Mouse (Mus musculus) thymus, postnatal 0 days (tissue): ENCODE measurements around the gene Zfp697. TPM values are rescaled to one million over a fixed set of nuclear protein-coding genes. Genes with fewer than 3 reads are reported as not detected.
"Not testable (repeated sequence)": the region's sequence is repeated elsewhere in the genome, so short reads cannot be mapped to it uniquely, and the experiment has no call there.

Experiments
- DNase-seq: peaks from one replicate; pipeline ENCODE4 v3.0.0-alpha.2; 2015; ENCODE audit warnings: low spot score
- polyA plus RNA-seq: library from polyadenylated mRNA; unstranded; fragments of >200 nt; fragmentation: Nextera tagmentation; extraction: Ambion mirVana; gene quantifications from 2 replicates; pipeline ENCODE4 v1.2.1, GENCODE M21; 2015

Zfp697 gene
- polyA plus RNA-seq, 1 experiment from 2014 or later, result 1.3 TPM

GRCm38 (mm10) chr3:98418991-98419785 lies 36.9 kb downstream of the Zfp697 start:
- no peak for DNase-seq

DNA sequence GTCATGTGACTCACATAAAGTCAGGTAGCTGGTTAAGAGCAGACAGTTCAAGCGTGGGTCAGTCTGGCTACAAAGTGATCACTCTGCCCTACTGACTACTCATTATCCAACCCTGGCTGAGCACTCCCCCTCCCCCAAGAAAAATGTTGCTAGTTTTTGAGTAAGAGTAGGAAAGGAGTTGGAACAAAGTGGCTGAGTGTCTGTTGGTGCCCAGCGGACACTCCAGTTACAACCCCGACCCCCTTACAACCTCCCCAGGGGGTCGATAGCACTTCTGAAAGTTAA lies 37.5 kb downstream of the Zfp697 start:
- no peak for DNase-seq

- DNase-seq, result no peak
These were observed 40.7 kb downstream of the Zfp697 start for GRCm38 (mm10) chr3:98422926-98423325.

- DNase-seq, result no peak
These were observed 44.5 kb downstream of the Zfp697 start for GRCm38 (mm10) chr3:98426749-98427148.

GRCm38 (mm10) chr3:98427260-98427599 lies 45.0 kb downstream of the Zfp697 start:
- DNase-seq, result no peak

GRCm38 (mm10) chr3:98427600-98428448 lies 45.6 kb downstream of the Zfp697 start:
- DNase-seq, result peak; percentile 46

- peak; percentile 59 for DNase-seq
These were observed 46.2 kb downstream of the Zfp697 start for GRCm38 (mm10) chr3:98428449-98428775.

DNA sequence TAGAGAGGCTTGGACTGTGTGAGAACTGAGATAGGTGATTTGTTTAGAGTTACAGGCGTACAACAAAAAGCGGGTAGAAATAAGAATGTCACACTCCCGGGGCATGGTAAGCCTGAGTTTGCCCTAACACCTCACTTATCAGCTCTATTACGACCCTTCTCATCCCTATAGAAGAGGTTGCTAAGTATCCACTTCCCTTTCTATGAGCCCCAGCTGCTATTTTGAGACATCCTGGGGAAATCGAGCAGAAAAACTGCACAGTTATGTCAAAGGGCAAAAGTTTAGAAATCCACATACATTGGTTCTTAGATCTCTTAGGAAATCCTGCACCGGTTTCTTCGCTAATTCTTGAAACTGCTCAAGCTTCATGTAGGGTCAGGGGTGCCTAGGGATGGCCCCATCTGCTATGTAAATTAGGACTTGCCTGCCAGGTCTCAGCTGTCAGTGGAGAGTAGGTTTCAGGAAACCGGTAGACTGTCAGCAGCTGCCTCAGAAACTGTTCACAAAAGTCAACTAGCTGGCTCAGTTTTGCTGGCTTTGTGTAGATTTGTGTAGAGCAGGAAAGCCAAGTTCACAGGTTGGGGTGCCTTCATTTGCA lies 46.8 kb downstream of the Zfp697 start:
- no peak for DNase-seq

DNA sequence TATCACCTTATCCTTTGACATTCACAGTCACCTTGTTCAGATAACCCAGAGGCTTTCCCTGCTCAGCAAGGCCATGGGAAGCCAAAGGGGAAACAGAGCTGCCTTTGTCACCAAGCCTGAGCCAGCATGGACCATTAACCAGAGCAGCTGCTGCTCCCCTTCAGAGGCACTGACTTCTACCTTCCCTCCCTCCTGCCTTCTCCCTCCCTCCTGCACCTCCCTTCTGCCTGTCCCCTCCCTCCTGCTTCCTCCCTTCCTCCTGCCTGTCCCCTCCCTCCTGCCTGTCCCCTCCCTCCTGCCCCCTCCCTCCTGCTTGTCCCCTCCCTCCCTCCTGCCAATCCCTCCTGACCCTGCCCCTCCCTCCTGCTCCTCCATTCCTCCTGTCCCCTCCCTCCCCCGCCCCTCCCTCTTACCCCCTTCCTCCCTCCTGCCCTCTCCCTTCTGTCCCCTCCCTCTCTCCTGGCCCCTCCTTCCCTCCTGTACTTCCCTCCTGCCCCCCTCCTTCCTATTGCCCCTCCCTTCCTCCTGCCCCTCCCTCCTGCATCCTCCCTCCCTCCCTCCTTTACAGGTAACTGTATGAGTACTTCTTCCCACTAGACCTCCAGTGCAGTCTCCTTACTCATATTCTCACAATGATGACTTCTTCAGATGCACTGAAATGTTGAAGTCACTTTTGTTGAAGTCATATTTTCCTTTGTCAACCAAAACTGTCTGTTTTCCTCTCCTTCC lies 52.0 kb downstream of the Zfp697 start:
- DNase-seq, result no peak

GRCm38 (mm10) chr3:98435030-98435429 lies 52.8 kb downstream of the Zfp697 start:
- DNase-seq, result no peak

DNA sequence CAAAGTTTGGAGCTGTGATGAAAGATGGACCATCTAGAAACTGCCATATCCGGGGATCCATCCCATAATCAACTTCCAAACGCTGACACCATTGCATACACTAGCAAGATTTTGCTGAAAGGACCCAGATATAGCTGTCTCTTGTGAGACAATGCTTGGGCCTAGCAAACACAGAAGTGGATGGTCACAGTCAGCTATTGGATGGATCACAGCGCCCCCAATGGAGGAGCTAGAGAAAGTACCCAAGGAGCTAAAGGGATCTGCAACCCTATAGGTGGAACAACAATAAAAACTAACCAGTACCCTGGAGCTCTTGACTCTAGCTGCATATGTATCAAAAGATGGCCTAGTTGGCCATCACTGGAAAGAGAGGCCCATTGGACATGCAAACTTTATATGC lies 60.0 kb downstream of the Zfp697 start:
- not testable (repeated sequence) for DNase-seq

GRCm38 (mm10) chr3:98443149-98443779 lies 61.0 kb downstream of the Zfp697 start:
- not testable (repeated sequence) for DNase-seq

GRCm38 (mm10) chr3:98443924-98444323 lies 61.7 kb downstream of the Zfp697 start:
- not testable (repeated sequence) for DNase-seq

DNA sequence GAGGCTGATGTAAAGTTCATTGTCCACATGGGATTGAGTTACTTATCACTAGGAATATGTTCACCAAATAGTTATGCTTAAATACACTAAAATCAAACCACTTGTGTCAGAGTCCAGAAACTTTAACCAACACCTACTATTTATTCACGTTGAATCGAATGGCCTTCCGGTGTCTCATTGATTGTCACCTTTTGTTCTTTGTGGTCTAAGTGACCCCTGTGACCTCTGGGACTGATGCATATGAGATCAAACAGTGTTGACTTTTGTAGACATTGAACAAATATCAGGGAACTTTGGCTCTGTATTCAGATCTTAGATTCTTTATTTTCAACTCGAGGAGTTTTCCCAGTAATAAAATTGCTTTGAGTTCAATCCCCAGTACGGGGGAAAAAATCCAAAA lies 71.5 kb downstream of the Zfp697 start:
- not testable (repeated sequence) for DNase-seq

DNA sequence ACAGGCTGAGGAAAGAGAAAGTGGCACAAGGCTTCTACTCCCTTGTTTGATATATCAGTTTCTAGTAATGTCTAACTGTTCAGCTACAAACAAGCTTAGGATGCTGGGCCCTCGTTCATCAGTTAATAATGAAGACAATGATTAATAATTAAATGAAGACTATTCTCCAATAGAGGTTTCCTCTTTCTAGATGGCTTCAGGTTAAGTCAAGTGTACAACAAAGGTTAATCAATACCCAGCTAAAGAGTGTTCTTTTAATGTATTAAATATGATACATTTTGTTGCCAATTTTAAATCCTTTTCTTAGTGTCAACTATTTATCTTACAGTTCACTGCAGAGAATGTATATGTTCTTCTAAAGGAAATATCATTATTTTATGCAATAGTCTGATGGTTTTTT lies 74.8 kb downstream of the Zfp697 start, which contains the start of gene Gm4450:
Gm4450 (minus strand) TSS at position 101 of the 400 bp plus-strand sequence.
- DNase-seq, result not testable (repeated sequence)

- DNase-seq, result not testable (repeated sequence)
These were observed 87.1 kb downstream of the Zfp697 start for GRCm38 (mm10) chr3:98469323-98469722.

GRCm38 (mm10) chr3:98471057-98471456 lies 88.8 kb downstream of the Zfp697 start:
- DNase-seq, result not testable (repeated sequence)

GRCm38 (mm10) chr3:98471499-98471898 lies 89.2 kb downstream of the Zfp697 start:
- DNase-seq, result not testable (repeated sequence)

- DNase-seq, result not testable (repeated sequence)
These were observed 111.9 kb downstream of the Zfp697 start for GRCm38 (mm10) chr3:98494184-98494583.

DNA sequence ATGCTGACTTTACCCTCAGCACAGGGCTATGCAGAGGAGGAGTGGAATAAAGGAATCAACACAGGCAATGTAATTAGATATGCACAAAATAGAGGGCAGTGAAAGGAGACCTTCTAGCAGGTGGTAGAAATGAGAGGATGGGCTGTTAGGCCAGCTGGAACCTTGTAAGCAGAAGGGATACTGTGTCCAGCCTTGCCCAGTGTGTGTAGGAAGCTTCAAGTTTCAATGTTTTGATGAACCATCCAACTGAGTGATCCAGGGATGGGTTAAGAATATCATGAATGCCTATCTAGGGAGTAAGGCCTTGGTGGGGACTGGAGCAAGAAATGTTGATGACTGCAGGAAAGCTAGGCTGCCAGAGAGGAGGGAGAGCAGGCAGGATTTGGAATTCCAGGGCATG lies 112.8 kb downstream of the Zfp697 start:
- DNase-seq, result not testable (repeated sequence)

DNA sequence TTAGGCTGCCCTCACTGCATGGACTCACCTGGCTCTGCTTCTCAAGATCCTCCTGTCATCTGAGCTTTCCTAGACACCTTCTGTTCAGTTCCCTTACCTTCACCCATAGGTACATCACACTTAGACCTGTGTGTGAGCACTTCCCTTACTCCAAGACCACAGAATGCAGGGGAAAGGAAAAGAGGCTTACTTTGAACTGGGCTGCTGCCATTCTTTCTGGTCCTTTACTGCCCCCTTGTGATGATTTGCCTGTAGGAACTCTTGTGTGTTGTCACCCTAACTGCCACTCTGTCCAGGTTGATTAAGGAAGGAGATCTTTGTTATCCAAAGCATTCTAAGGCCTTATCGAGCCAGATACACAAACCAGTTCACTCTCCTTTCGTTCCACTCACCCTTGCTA lies 114.5 kb downstream of the Zfp697 start:
- not testable (repeated sequence) for DNase-seq
